Mouse (Mus musculus) heart, embryonic 10.5 days (tissue): ENCODE results near the gene Klhl2. TPM values are rescaled to one million over a fixed set of nuclear protein-coding genes. Genes with fewer than 3 reads are reported as not detected.
A peak's percentile ranks its signal among the peaks of the same experiment; 100 is the strongest.

Experiments used
- DNase-seq: peaks from one replicate; pipeline ENCODE4 v3.0.0-alpha.2; 2017; ENCODE audit warnings: low spot score
- H3K27ac ChIP-seq: fragments of 300-500 bp; sonication (generic); 2 replicates; pipeline ENCODE4 v1.5.1; 2016; ENCODE audit warnings: mild to moderate bottlenecking
- H3K27me3 ChIP-seq: fragments of 300-500 bp; sonication (generic); 2 replicates; pipeline ENCODE4 v1.6.1; 2016; ENCODE audit warnings: mild to moderate bottlenecking; ENCODE audit not compliant: poor library complexity, insufficient read depth, severe bottlenecking
- H3K36me3 ChIP-seq: fragments of 300-500 bp; sonication (generic); 2 replicates; pipeline ENCODE4 v1.6.1; 2016; ENCODE audit warnings: mild to moderate bottlenecking, moderate library complexity
- H3K4me1 ChIP-seq: fragments of 300-500 bp; sonication (generic); 2 replicates; pipeline ENCODE4 v1.6.1; 2016; ENCODE audit warnings: mild to moderate bottlenecking
- H3K4me3 ChIP-seq: fragments of 300-500 bp; sonication (generic); 2 replicates; pipeline ENCODE4 v1.5.1; 2016; ENCODE audit warnings: mild to moderate bottlenecking, moderate library complexity
- H3K9me3 ChIP-seq: fragments of 300-500 bp; sonication (generic); 2 replicates; pipeline ENCODE4 v1.6.1; 2016; ENCODE audit warnings: mild to moderate bottlenecking, moderate library complexity
- WGBS: fragments of 180-500 bp; shearing (Covaris S2); methylation state at CpG from one replicate; pipeline ENCODE4 v1.1.7; 2016; 5-methylcytosine and 5-hydroxymethylcytosine counted together
- polyA plus RNA-seq: library from polyadenylated mRNA; unstranded; fragments of >200 nt; fragmentation: Nextera tagmentation; extraction: Ambion mirVana; gene quantifications from 2 replicates; pipeline ENCODE4 v1.2.1, GENCODE M21; 2016

Gene Klhl2
- polyA plus RNA-seq, 1 experiment from 2014 or later = 10.0 TPM

DNA sequence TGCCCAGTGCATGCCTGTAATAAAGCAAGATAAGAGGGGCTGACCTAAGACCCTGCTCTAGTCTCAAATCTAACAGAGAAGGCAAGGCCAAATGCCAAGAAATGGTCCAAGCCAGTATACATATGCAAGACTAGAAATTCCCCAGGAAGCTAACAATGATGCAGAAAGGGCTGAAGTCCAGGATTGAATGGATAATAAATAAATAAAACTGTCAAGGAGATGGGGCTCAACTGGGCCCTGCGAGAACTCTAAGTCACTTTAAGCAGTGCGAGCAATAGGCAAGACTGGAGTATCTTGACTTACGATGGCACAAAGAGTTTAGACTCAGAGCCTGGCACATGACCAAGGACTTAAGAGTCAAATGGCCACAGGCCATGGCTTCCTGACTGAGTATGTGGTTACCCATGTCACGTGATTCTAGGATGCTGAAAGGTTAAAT lies 5.8 kb downstream of the Klhl2 start:
- Histone ChIP-seq H3K9me3 (no peaks in the 10 kb centered on the region), H3K27me3 (no peaks in the 10 kb centered on the region), H3K4me1 (peaks cover 14% of the 10 kb centered on the region), H3K4me3 (no peak overlapping the region), H3K36me3 (no peaks in the 10 kb centered on the region), H3K27ac (no peak overlapping the region)
- DNase-seq = no peak
- WGBS = 91% methylated on average over 4 of the region's 4 CpGs

- no peaks in the 10 kb centered on the region for H3K27me3 ChIP-seq
- WGBS = 67% methylated on average over 3 of the region's 3 CpGs
- no peak for DNase-seq
- H3K9me3 ChIP-seq = no peaks in the 10 kb centered on the region
- no peak overlapping the region for H3K27ac ChIP-seq
- H3K4me1 ChIP-seq = peaks cover 6% of the 10 kb centered on the region
- H3K36me3 ChIP-seq = no peaks in the 10 kb centered on the region
- H3K4me3 ChIP-seq = no peak overlapping the region
Measured at GRCm38 (mm10) chr8:64843168-64843567, 6.6 kb downstream of the Klhl2 start.

- WGBS = 88% methylated on average over 13 of the region's 13 CpGs
- Histone ChIP-seq H3K4me3 (no peak overlapping the region), H3K36me3 (no peaks in the 10 kb centered on the region), H3K27me3 (no peaks in the 10 kb centered on the region), H3K27ac (no peak overlapping the region), H3K9me3 (no peaks in the 10 kb centered on the region), H3K4me1 (peaks cover 2% of the 10 kb centered on the region; the same call in 1 of the 2 replicates)
- DNase-seq = no peak
Measured at GRCm38 (mm10) chr8:64841747-64842406, 7.9 kb downstream of the Klhl2 start.

DNA sequence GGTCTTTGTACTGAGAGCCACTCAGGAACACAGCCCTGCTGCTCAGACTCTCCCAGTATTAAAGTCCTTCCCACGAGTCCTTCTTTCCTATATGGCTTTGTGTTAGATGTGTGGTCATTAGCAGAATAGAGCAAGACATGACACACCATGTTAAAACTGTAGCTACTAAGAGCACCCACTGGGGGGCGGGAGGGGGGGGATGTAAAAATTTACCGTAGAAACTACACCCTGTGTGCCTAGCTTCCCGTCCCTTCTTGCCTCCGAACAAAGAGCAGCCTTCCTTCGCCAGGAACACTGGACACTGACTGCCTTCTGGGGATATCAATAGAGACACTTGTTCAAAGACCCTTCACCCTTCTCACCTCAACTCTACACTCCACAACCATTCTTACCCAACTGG lies 10.2 kb downstream of the Klhl2 start:
- H3K4me1 ChIP-seq = 0 out of 2 replicates have a peak, but pooled peaks cover 2% of the 10 kb centered on the region
- H3K36me3 ChIP-seq = no peaks in the 10 kb centered on the region
- WGBS = 74% methylated on average over 6 of the region's 6 CpGs
- H3K4me3 ChIP-seq = no peak overlapping the region
- H3K27me3 ChIP-seq = no peaks in the 10 kb centered on the region
- no peaks in the 10 kb centered on the region for H3K9me3 ChIP-seq
- no peak overlapping the region for H3K27ac ChIP-seq
- DNase-seq = no peak

DNA sequence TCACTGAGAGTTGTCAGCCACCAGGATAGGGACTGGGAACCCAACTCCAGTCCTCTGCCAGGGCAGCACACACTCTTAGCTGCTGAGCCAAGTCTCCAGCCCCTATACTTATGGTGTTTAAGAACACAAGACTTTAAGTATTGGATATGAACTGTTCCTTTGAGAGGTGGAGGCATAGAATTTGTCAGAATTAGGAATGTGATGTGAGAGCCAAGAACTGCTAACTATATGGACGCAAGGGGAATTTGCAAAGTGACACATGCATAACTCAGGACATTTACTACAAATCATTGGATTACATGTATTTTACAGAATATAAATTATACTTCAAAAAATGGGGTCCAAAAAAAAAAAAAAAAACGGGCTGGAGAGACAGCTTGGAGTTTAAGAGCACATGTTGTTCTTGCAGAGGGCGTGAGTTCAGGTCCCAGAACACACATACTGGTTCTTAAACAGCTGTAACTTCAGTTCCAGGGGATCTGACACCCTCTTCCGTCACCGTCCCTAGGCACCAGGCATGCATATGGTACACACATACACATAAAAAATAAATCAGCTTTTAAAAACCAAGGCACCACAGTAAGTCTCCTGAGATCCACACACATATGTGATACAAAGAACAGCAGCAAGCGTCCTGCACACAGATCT lies 14.2 kb downstream of the Klhl2 start:
- Histone ChIP-seq H3K4me1 (peaks cover 8% of the 10 kb centered on the region; the same call in 1 of the 2 replicates), H3K4me3 (no peak overlapping the region), H3K36me3 (peaks cover 11% of the 10 kb centered on the region), H3K27me3 (no peaks in the 10 kb centered on the region), H3K9me3 (no peaks in the 10 kb centered on the region), H3K27ac (no peak overlapping the region)
- DNase-seq = no peak
- WGBS = 85% methylated on average over 6 of the region's 6 CpGs

- H3K27ac ChIP-seq = 0 out of 2 replicates have a peak overlapping the region, but pooled peaks have one; percentile 6
- DNase-seq = no peak
- no peaks in the 10 kb centered on the region for H3K9me3 ChIP-seq
- peaks cover 8% of the 10 kb centered on the region; the same call in 1 of the 2 replicates for H3K4me1 ChIP-seq
- WGBS = 74% methylated on average over 27 of the region's 27 CpGs
- no peak overlapping the region for H3K4me3 ChIP-seq
- no peaks in the 10 kb centered on the region for H3K27me3 ChIP-seq
- H3K36me3 ChIP-seq = peaks cover 15% of the 10 kb centered on the region
Measured at GRCm38 (mm10) chr8:64834071-64834877, 15.5 kb downstream of the Klhl2 start.

DNA sequence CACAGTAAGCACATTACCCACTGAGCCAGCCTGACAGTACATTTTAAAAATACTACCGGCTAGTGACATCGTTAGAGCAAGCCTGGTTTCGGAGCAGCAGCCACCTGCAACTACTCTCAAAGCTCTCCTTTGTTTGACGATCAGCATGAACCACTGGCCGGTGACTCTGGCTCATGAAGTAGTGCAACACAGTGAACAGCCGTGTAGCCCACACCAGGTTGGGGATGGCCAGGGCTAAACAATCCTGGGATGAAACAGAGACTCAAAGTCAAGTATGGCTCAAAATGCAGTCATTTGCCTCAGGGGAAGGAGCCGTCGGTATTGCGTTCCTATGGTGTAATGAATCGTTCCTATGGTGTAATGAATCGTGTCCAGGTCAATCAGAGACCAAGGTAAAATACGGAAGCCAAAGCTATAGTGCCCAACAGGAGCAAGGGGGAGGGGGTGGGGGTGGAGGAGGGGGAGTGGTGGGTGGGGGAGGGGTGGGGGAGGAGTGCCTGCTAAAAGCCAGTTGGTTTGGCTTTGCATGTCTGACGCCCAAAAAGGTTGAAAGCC lies 17.2 kb downstream of the Klhl2 start:
- peaks cover 6% of the 10 kb centered on the region; the same call in 1 of the 2 replicates for H3K4me1 ChIP-seq
- peaks cover 23% of the 10 kb centered on the region for H3K36me3 ChIP-seq
- H3K9me3 ChIP-seq = no peaks in the 10 kb centered on the region
- no peaks in the 10 kb centered on the region for H3K27me3 ChIP-seq
- H3K4me3 ChIP-seq = no peak overlapping the region
- H3K27ac ChIP-seq = no peak overlapping the region
- WGBS = 89% methylated on average over 12 of the region's 13 CpGs
- no peak for DNase-seq

GRCm38 (mm10) chr8:64831656-64832055 lies 18.2 kb downstream of the Klhl2 start:
- H3K36me3 ChIP-seq = peaks cover 25% of the 10 kb centered on the region
- no peaks in the 10 kb centered on the region for H3K9me3 ChIP-seq
- H3K27me3 ChIP-seq = no peaks in the 10 kb centered on the region
- 87% methylated on average over 3 of the region's 3 CpGs for WGBS
- no peak overlapping the region for H3K4me3 ChIP-seq
- peaks cover 7% of the 10 kb centered on the region; the same call in 1 of the 2 replicates for H3K4me1 ChIP-seq
- DNase-seq = no peak
- no peak overlapping the region for H3K27ac ChIP-seq

DNA sequence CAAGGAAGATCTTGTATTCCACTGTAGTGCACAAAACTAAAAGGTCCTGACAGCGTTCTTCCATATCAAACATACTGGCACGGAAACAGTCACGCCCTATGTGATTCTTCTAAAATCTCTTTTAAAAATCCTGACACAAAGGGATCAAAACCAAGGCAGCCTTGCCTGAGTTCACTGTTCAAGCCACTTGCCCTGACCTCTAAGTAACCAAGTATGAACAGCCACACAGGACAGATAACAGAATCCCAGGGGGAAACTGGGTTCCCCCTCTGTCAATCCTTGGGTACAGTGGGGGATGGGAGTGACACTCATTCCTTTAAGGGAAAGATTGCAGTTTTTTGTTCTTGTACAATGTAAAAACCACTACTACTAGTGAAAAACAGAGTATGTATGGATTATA lies 19.9 kb downstream of the Klhl2 start:
- Histone ChIP-seq H3K9me3 (no peaks in the 10 kb centered on the region), H3K4me3 (no peak overlapping the region), H3K36me3 (peaks cover 25% of the 10 kb centered on the region), H3K4me1 (peaks cover 10% of the 10 kb centered on the region; the same call in 1 of the 2 replicates), H3K27me3 (no peaks in the 10 kb centered on the region), H3K27ac (no peak overlapping the region)
- WGBS = 94% methylated on average over 3 of the region's 3 CpGs
- DNase-seq = no peak

GRCm38 (mm10) chr8:64829391-64829790 lies 20.4 kb downstream of the Klhl2 start:
- no peak overlapping the region for H3K4me3 ChIP-seq
- DNase-seq = no peak
- 93% methylated on average over 9 of the region's 9 CpGs for WGBS
- H3K36me3 ChIP-seq = peaks cover 25% of the 10 kb centered on the region
- no peaks in the 10 kb centered on the region for H3K9me3 ChIP-seq
- peaks cover 8% of the 10 kb centered on the region; the same call in 1 of the 2 replicates for H3K4me1 ChIP-seq
- H3K27me3 ChIP-seq = no peaks in the 10 kb centered on the region
- no peak overlapping the region for H3K27ac ChIP-seq

GRCm38 (mm10) chr8:64828466-64828865 lies 21.4 kb downstream of the Klhl2 start:
- H3K27ac ChIP-seq = no peak overlapping the region
- peaks cover 29% of the 10 kb centered on the region for H3K36me3 ChIP-seq
- no peaks in the 10 kb centered on the region for H3K27me3 ChIP-seq
- DNase-seq = no peak
- peaks cover 3% of the 10 kb centered on the region; the same call in 1 of the 2 replicates for H3K4me1 ChIP-seq
- no peaks in the 10 kb centered on the region for H3K9me3 ChIP-seq
- H3K4me3 ChIP-seq = no peak overlapping the region
- 72% methylated on average over 15 of the region's 15 CpGs for WGBS

- 88% methylated on average over 10 of the region's 10 CpGs for WGBS
- Histone ChIP-seq H3K36me3 (peaks cover 31% of the 10 kb centered on the region), H3K4me3 (no peak overlapping the region), H3K27me3 (no peaks in the 10 kb centered on the region), H3K27ac (no peak overlapping the region), H3K9me3 (no peaks in the 10 kb centered on the region), H3K4me1 (peaks cover 3% of the 10 kb centered on the region; the same call in 1 of the 2 replicates)
- DNase-seq = no peak
Measured at GRCm38 (mm10) chr8:64827356-64827755, 22.5 kb downstream of the Klhl2 start.
